Mouse (Mus musculus) skeletal muscle tissue, postnatal 0 days (tissue): ENCODE data around the gene Ankrd23. TPM values are rescaled to one million over a fixed set of nuclear protein-coding genes. Genes with fewer than 3 reads are reported as not detected.

Source experiments
- microRNA-seq, 2 experiments: library from miRNA; unstranded; fragments of <30 nt; microRNA quantifications; one replicate each; pipeline ENCODE4; 2016
- polyA plus RNA-seq: library from polyadenylated mRNA; unstranded; fragments of >200 nt; fragmentation: Nextera tagmentation; extraction: Ambion mirVana; gene quantifications from 2 replicates; pipeline ENCODE4 v1.2.1, GENCODE M21; 2015

Ankrd23 gene
- polyA plus RNA-seq: 53.8 and 60.7 TPM in 2 replicates

GRCm38 (mm10) chr1:36536783-36537182, at the start of gene Ankrd23:
Ankrd23 (minus strand) TSS chr1:36536883.

GRCm38 (mm10) chr1:36558031-36558993, 21.6 kb upstream of the Ankrd23 start, which contains the start of gene Sema4c:
Sema4c (minus strand) TSS chr1:36558349.

GRCm38 (mm10) chr1:36546888-36547471, 10.3 kb upstream of the Ankrd23 start, which contains the start of gene Ankrd39:
Ankrd39 (minus strand) TSS chr1:36547445.

DNA sequence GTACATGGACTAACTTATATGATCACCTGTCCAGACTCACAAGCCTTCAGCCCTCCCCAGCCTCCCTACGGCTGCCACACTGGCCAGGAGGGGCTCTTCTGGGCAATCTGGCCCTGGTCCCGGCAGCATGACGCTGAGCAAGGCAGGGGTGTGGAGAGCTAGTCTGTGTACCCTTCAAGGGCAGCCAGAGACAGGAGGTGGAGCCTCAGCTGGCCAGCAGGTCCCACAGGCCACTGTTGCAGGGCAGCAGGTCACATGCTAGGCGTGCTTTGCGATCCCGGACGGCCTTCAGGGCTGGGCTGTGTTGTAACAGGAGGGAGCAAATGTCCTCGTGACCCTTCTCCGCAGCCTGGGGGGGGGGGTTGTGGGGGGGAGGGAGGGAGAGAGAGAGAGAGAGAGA, 2.5 kb upstream of the Ankrd23 start, which contains the start of gene Gm42417:
Gene Gm42417, minus strand, starts transcription at position 244 of the 400 bp plus-strand sequence.

DNA sequence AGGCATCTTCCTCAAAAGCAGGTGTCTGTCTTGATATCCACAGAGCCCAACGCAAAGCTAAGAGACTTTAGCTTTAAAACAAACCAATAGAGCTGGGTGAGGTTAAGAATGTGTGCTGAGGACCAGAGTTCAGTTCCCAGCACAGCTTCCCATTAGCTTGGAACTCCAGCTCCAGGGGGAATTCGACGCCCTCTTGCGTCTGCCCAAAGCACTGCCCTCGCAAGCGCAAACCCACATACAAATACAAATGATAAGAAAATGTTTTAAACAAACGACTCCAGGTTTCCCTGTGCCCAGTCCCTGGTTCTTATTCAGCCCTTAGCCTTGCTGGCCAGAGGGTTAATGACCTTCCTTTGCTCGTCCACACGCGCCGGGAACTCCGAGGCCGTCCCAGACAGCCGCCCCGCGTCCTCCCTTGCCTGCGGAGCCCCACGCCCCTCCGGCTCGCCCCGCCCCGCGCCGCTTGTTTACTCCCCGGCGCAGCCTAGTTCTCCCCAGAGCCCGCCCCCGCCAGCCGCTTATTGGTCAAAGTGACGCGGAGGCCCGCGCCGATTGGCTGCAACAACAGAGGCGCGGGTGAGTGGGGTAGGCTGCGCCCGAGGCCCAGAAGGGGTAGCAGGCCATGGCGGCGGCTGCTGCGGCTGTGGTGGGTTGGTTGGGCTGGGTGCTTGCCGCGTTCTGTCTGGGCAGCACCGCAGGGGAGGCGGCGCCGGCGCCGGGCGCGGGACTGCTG, 25.2 kb downstream of the Ankrd23 start, which contains the start of gene Cnnm3:
Gene Cnnm3, plus strand, starts transcription at position 579 of the 733 bp plus-strand sequence.

Small RNAs within 50 kb of the gene (microRNA-seq; reads per million reads assigned to microRNA genes)
- gene Gm47280: 0 reads per million in 2 experiments

Other genes with a start within 250 kb of the Ankrd23 start
- 13.8 and 16.1 TPM in 2 replicates for gene Arid5a, start 229.2 kb downstream of the Ankrd23 start, polyA plus RNA-seq
- gene Kansl3, start 167.7 kb downstream of the Ankrd23 start, polyA plus RNA-seq: 20.3 and 23.6 TPM in 2 replicates
- 0.17 and 0.38 TPM in 2 replicates for gene Fer1l5, start 164.6 kb downstream of the Ankrd23 start, polyA plus RNA-seq
- 26.3 and 27.8 TPM in 2 replicates for gene Lman2l, start 91.6 kb downstream of the Ankrd23 start, polyA plus RNA-seq
- gene Cnnm4, start 65.3 kb downstream of the Ankrd23 start, polyA plus RNA-seq: 5.9 TPM in 2 replicates
- gene Cnnm3, start 25.0 kb downstream of the Ankrd23 start, polyA plus RNA-seq: 2.1 and 2.7 TPM in 2 replicates
- 0.28 and 0.54 TPM in 2 replicates for gene Gm42417, start 2.5 kb upstream of the Ankrd23 start, polyA plus RNA-seq
- gene Ankrd39, start 10.6 kb upstream of the Ankrd23 start, polyA plus RNA-seq: 18.4 and 19.7 TPM in 2 replicates
- 5.3 and 6.3 TPM in 2 replicates for gene Sema4c, start 21.5 kb upstream of the Ankrd23 start, polyA plus RNA-seq
- 0.68 and 0.78 TPM in 2 replicates for gene Fam178b, start 146.3 kb upstream of the Ankrd23 start, polyA plus RNA-seq
- gene Cox5b, start 154.6 kb upstream of the Ankrd23 start, polyA plus RNA-seq: 1,173 and 1,270 TPM in 2 replicates
- 0.21 and 0.34 TPM in 2 replicates for gene 4933424G06Rik, start 173.3 kb upstream of the Ankrd23 start, polyA plus RNA-seq
- gene Actr1b, start 177.5 kb upstream of the Ankrd23 start, polyA plus RNA-seq: 58.7 and 59.8 TPM in 2 replicates
- 0.29 and 0.41 TPM in 2 replicates for gene Zap70, start 224.9 kb upstream of the Ankrd23 start, polyA plus RNA-seq